ENCODE assay signal across 18 mouse cellular contexts in the genomic region with DNA sequence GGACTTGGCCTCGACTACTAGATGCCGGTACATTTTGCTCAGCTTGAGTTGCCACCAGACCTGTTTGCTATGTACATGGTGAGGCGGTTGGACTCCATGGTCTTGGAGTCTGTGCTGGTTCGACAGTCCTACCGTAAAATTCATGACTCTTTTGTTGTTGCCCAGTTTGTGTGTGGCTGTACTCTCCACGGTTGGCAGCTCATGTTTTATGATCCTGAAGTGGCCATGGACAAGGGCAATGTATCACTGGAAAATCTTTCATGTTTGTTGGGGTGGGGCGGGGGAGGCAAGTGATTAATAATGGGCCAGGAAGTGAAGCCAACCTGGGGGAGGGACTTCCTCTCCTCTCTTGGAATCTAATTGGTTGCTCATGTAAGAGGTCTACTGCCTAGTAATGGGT.
"Had no signal": no experiment of that assay in that cellular context is flagged by ENCODE, and none has a peak within 500 bp of the region (broad histone marks: within the 10 kb centered on the region; RNA-seq: fewer than 3 reads in every experiment).

No protein-coding gene starts in this region.

- H3K27me3 ChIP-seq: liver, embryonic 13.5 days; neural tube, embryonic 13.5 days; stomach, embryonic 15.5 days had no signal

- H3K36me3 ChIP-seq: liver, embryonic 13.5 days; neural tube, embryonic 13.5 days; stomach, embryonic 15.5 days had no signal

- H3K9ac ChIP-seq: liver, embryonic 13.5 days; neural tube, embryonic 13.5 days; stomach, embryonic 15.5 days had no signal

- H3K4me2 ChIP-seq: liver, embryonic 13.5 days; midbrain, embryonic 11.5 days; neural tube, embryonic 13.5 days; stomach, embryonic 15.5 days had no signal

- DNase-seq: kidney, adult 11 months; kidney, adult 9 months; kidney, postnatal 14 days; layer of hippocampus, postnatal 36 days; liver, embryonic 13.5 days; lung, adult 2 months; lung, postnatal 14 days; lung, postnatal 4 days; midbrain, embryonic 14.5 days; retina, postnatal 1 day; right cerebral cortex, postnatal 25 days; spleen, adult 18-20 months; thymus, adult 2 months; thymus, postnatal 25 days had no signal

- H3K9me3 ChIP-seq: liver, embryonic 13.5 days; neural tube, embryonic 13.5 days; stomach, embryonic 15.5 days had no signal

- H3K27ac ChIP-seq: left cerebral cortex, adult 2 months; liver, embryonic 13.5 days; neural tube, embryonic 13.5 days; stomach, embryonic 15.5 days had no signal

- H3K4me3 ChIP-seq: left cerebral cortex, adult 2 months; liver, embryonic 13.5 days; neural tube, embryonic 13.5 days; stomach, embryonic 15.5 days had no signal

- H3K4me1 ChIP-seq: liver, embryonic 13.5 days; neural tube, embryonic 13.5 days; stomach, embryonic 15.5 days had no signal
